Mouse (Mus musculus): ENCODE measurements around the gene Sept9.

DNA sequence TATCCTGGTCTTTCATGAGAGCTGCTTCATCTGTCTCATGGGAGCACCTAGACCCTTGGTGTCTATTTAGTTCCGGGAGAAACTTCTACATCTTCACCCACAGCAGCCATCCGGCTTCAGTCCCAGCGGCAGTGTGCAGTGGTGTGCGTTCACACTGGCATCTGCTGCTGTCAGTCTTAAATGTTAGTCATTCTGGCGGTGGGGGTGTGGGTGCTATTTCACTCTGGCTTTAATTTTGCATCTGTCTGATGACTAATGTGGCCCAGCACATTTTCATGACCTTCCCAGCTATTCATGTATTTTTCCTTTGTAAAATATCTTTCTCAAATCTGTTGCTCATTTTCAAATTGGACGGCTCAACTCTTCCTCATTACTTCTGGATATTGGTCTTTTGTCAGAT is 40.2 kb downstream of the Sept9 start:
- TF ChIP-seq CTCF (IDR thresholded peaks at IDR 0.05; ENCODE audit: low read depth, low read length) (no peak), GATA1 (IDR thresholded peaks at IDR 0.05; ENCODE audit: borderline replicate concordance, low read length) (no peak), TAL1 (conservative IDR thresholded peaks at IDR 0.05; ENCODE audit: low read depth, low read length) (no peak), POLR2AphosphoS5 (IDR thresholded peaks at IDR 0.05; ENCODE audit: insufficient replicate concordance, low read depth, low read length) (no peak), GATA2 (IDR thresholded peaks at IDR 0.05; ENCODE audit: borderline replicate concordance, low read depth, low read length) (no peak)

Data from G1E (cell line).